Mouse (Mus musculus) embryonic facial prominence, embryonic 13.5 days (tissue): ENCODE data around the gene Metap1d. TPM values are rescaled to one million over a fixed set of nuclear protein-coding genes. Genes with fewer than 3 reads are reported as not detected.
A peak's percentile ranks its signal among the peaks of the same experiment; 100 is the strongest.

Source experiments
- ATAC-seq: fragments of 200-750 bp; cut with Nextera tagmentation; 2 replicates; pipeline ENCODE4 v1.8.0; 2017; ENCODE audit warnings: low read depth; ENCODE audit not compliant: insufficient number of reproducible peaks, insufficient read depth, low FRiP score, low TSS enrichment
- H3K27ac ChIP-seq: fragments of 300-500 bp; sonication (generic); 2 replicates; pipeline ENCODE4 v1.5.1; 2015; ENCODE audit warnings: moderate library complexity, mild to moderate bottlenecking, inconsistent platforms
- H3K27me3 ChIP-seq: fragments of 300-500 bp; sonication (generic); 2 replicates; pipeline ENCODE4 v1.6.1; 2015; ENCODE audit warnings: mild to moderate bottlenecking, inconsistent platforms
- H3K36me3 ChIP-seq: fragments of 300-500 bp; sonication (generic); 2 replicates; pipeline ENCODE4 v1.6.1; 2015; ENCODE audit warnings: mild to moderate bottlenecking, inconsistent platforms
- H3K4me1 ChIP-seq: fragments of 300-500 bp; sonication (generic); 2 replicates; pipeline ENCODE4 v1.6.1; 2015; ENCODE audit warnings: inconsistent platforms
- H3K4me2 ChIP-seq: fragments of 300-500 bp; sonication (generic); 2 replicates; pipeline ENCODE4 v1.6.1; 2015; ENCODE audit warnings: moderate library complexity, mild to moderate bottlenecking, inconsistent platforms
- H3K4me3 ChIP-seq: fragments of 300-500 bp; sonication (generic); 2 replicates; pipeline ENCODE4 v1.5.1; 2015; ENCODE audit warnings: mild to moderate bottlenecking, inconsistent platforms
- H3K9ac ChIP-seq: fragments of 300-500 bp; sonication (generic); 2 replicates; pipeline ENCODE4 v1.6.1; 2015; ENCODE audit warnings: mild to moderate bottlenecking, inconsistent platforms
- H3K9me3 ChIP-seq: fragments of 300-500 bp; sonication (generic); 2 replicates; pipeline ENCODE4 v1.6.1; 2016; ENCODE audit warnings: inconsistent platforms
- WGBS: fragments of 180-500 bp; shearing (Covaris S2); methylation state at CpG from one replicate; pipeline ENCODE4 v1.1.7; 2015; ENCODE audit warnings: mixed read lengths; 5-methylcytosine and 5-hydroxymethylcytosine counted together
- polyA plus RNA-seq: library from polyadenylated mRNA; unstranded; fragments of >200 nt; fragmentation: Nextera tagmentation; extraction: Ambion mirVana; gene quantifications from 2 replicates; pipeline ENCODE4 v1.2.1, GENCODE M21; 2015

Gene Metap1d
- polyA plus RNA-seq, 1 experiment from 2014 or later = 51.8 TPM

GRCm38 (mm10) chr2:71499276-71500230, 46.5 kb downstream of the Metap1d start:
- no peak overlapping the region for H3K9ac ChIP-seq
- H3K4me2 ChIP-seq = 0 out of 2 replicates have a peak overlapping the region, but pooled peaks have one; percentile 12
- 35% methylated on average over 16 of the region's 16 CpGs for WGBS
- H3K27ac ChIP-seq = peak overlapping the region; percentile 24; the same call in 1 of the 2 replicates
- no peaks in the 10 kb centered on the region for H3K27me3 ChIP-seq
- no peaks in the 10 kb centered on the region for H3K36me3 ChIP-seq
- no peak overlapping the region for H3K4me3 ChIP-seq
- peaks cover 28% of the 10 kb centered on the region for H3K4me1 ChIP-seq
- no peaks in the 10 kb centered on the region for H3K9me3 ChIP-seq
- no peak for ATAC-seq

DNA sequence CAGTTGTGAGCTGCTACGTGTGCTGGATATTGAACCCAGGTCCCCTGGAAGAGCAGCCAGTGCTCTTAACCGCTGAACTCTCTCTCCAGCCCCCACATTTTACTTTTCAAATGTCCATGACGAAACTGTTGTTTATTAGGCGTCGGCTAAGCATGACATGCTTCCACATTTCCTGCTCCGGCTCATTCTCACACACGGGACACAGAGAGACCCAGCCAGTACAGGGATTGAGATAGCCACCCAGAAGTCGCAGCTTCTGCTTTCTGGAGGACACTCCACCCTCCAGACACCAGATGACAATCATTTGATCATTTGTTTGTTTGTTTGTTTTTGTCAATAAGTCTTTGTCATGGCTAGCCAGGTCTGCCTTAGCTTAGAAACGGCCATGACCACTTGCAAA, 51.8 kb downstream of the Metap1d start:
- ATAC-seq = no peak
- no peak overlapping the region for H3K4me2 ChIP-seq
- peaks cover 5% of the 10 kb centered on the region; the same call in 1 of the 2 replicates for H3K4me1 ChIP-seq
- H3K9me3 ChIP-seq = no peaks in the 10 kb centered on the region
- no peak overlapping the region for H3K27ac ChIP-seq
- H3K4me3 ChIP-seq = no peak overlapping the region
- H3K36me3 ChIP-seq = no peaks in the 10 kb centered on the region
- no peak overlapping the region for H3K9ac ChIP-seq
- 62% methylated on average over 9 of the region's 9 CpGs for WGBS
- no peaks in the 10 kb centered on the region for H3K27me3 ChIP-seq

DNA sequence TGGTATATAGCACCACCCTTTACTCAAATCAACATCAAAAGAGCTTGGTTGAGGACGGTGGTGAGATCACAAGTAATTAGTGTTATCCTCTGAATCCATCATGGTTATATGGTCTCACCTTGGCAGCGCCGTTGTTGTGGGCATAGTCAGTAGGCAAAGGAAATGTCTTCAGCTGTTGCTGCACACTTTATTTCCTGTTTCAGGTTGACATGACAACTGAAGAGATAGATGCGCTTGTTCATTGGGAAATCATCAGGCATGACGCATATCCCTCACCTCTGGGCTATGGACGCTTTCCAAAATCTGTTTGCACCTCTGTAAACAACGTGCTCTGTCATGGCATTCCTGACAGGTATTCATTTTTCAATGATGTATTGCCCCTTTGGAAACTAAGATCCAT, 58.1 kb downstream of the Metap1d start:
- 81% methylated on average over 7 of the region's 7 CpGs for WGBS
- Histone ChIP-seq H3K9me3 (no peaks in the 10 kb centered on the region), H3K27me3 (peaks cover 14% of the 10 kb centered on the region), H3K27ac (no peak overlapping the region), H3K4me2 (no peak overlapping the region), H3K4me1 (peaks cover 11% of the 10 kb centered on the region; the same call in 1 of the 2 replicates), H3K9ac (no peak overlapping the region), H3K36me3 (0 out of 2 replicates have a peak, but pooled peaks cover 3% of the 10 kb centered on the region), H3K4me3 (no peak overlapping the region)
- ATAC-seq = no peak

DNA sequence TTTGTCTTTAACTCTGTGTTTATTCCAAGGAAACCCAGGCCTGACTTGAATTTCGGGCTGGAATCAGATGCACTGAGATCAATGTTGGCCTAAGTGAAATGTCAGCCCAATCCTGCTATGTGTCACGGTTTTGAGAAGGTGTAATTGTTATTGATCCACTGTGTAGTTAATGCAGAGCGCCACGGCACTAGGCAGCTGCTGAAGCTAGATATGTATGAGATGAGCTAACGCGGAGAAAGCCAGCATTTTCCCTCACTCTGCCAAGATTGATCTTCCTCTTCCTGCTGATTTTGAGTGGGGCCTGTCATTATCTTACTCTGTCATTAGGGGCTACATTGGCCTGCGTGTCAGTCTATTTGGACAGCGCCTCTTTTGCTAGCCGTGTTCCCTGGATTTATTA, 59.2 kb downstream of the Metap1d start:
- H3K9ac ChIP-seq = no peak overlapping the region
- H3K4me2 ChIP-seq = no peak overlapping the region
- no peak overlapping the region for H3K27ac ChIP-seq
- 46% methylated on average over 9 of the region's 9 CpGs for WGBS
- no peaks in the 10 kb centered on the region for H3K9me3 ChIP-seq
- no peak overlapping the region for H3K4me3 ChIP-seq
- peaks cover 14% of the 10 kb centered on the region for H3K27me3 ChIP-seq
- ATAC-seq = no peak
- H3K36me3 ChIP-seq = 0 out of 2 replicates have a peak, but pooled peaks cover 3% of the 10 kb centered on the region
- H3K4me1 ChIP-seq = peaks cover 11% of the 10 kb centered on the region; the same call in 1 of the 2 replicates

DNA sequence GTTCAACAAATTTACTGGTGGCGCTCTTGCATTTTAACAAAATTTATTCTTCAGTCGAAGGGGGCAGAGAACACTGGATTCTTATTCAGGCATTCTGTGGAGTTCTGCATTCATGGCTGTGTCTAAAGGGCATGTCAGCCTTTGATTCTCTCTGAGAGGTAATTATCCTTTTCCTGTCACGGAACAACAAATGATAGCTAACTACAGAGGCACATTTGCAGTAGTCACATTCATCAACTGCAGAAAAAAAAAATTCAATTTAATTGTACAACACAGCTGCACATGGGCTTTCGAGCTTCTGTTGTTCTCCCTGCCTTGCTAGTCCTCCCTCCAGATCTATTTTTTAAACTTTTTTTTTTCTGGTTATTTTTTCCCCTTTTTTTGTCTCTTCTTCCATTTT, 63.9 kb downstream of the Metap1d start:
- Histone ChIP-seq H3K9ac (no peak overlapping the region), H3K9me3 (no peaks in the 10 kb centered on the region), H3K4me2 (no peak overlapping the region), H3K4me3 (no peak overlapping the region), H3K36me3 (no peaks in the 10 kb centered on the region), H3K4me1 (peaks cover 11% of the 10 kb centered on the region; the same call in 1 of the 2 replicates), H3K27ac (no peak overlapping the region), H3K27me3 (peaks cover 38% of the 10 kb centered on the region)
- 34% methylated on average over 4 of the region's 4 CpGs for WGBS
- ATAC-seq = no peak

DNA sequence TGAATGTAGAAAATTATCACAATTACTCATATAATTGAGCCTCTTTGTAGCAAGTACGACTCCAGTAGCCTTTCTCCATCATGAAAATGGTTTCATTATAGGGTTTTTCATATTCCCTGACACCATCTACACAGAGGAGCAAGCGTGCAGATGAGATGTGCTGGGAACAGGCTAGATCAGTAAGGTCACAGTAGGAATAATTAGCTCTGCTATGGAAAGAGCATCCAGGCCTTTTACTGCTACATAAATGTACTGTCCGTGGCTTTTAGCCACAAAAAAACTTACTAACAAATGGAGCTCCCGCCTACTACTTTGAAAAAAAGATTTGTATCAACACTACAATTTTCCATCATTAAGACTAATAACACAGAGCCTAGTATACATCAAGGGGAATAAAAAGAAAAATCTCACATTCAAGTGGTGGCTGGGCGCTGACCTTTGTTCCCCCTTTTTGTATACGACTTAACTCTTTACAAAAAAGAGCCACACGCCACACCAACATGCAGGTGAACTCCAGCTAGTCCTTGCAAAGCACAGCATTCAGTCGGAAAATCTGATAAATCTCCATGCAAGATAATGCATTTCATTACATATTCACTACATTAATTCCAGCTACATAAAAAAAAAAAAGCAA, 64.5 kb downstream of the Metap1d start:
- Histone ChIP-seq H3K9ac (no peak overlapping the region), H3K36me3 (no peaks in the 10 kb centered on the region), H3K27me3 (peaks cover 44% of the 10 kb centered on the region), H3K9me3 (no peaks in the 10 kb centered on the region), H3K27ac (no peak overlapping the region), H3K4me1 (peaks cover 7% of the 10 kb centered on the region; the same call in 1 of the 2 replicates), H3K4me3 (no peak overlapping the region), H3K4me2 (no peak overlapping the region)
- WGBS = 57% methylated on average over 8 of the region's 8 CpGs
- ATAC-seq = no peak

GRCm38 (mm10) chr2:71522871-71523270, 69.8 kb downstream of the Metap1d start:
- Histone ChIP-seq H3K4me3 (no peak overlapping the region), H3K27ac (no peak overlapping the region), H3K9me3 (no peaks in the 10 kb centered on the region), H3K9ac (no peak overlapping the region), H3K4me2 (no peak overlapping the region), H3K4me1 (no peaks in the 10 kb centered on the region), H3K27me3 (peaks cover 74% of the 10 kb centered on the region), H3K36me3 (no peaks in the 10 kb centered on the region)
- no peak for ATAC-seq
- WGBS = 41% methylated on average over 4 of the region's 4 CpGs

DNA sequence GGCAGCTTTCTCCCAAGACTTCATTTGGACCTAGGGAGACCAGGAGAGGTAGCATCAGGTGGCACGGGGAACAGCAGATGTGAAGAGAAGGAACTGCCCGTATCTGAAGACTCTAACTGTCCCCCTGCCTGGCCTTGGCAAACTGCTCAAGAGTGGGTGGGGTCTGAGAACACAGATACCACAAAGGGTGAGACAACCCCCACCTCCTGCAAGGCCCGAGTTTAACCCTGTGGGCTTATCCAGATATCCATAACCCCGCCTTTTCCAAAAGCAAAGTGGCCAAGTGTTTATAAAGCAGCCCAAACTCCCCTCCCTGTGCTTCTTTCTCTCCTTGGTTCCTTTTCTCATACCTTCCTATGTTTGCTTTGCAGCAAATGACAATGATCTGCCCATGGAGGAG, 70.4 kb downstream of the Metap1d start:
- Histone ChIP-seq H3K27me3 (peaks cover 77% of the 10 kb centered on the region), H3K4me1 (peaks cover under 1% of the 10 kb centered on the region)
- no peak for ATAC-seq

GRCm38 (mm10) chr2:71524763-71525162, 71.7 kb downstream of the Metap1d start:
- Histone ChIP-seq H3K9ac (0 out of 2 replicates have a peak overlapping the region, but pooled peaks have one; percentile 33), H3K27me3 (peaks cover 85% of the 10 kb centered on the region), H3K27ac (no peak overlapping the region), H3K36me3 (no peaks in the 10 kb centered on the region), H3K9me3 (no peaks in the 10 kb centered on the region), H3K4me1 (peaks cover 11% of the 10 kb centered on the region), H3K4me2 (no peak overlapping the region), H3K4me3 (no peak overlapping the region)
- ATAC-seq = no peak
- 25% methylated on average over 13 of the region's 13 CpGs for WGBS

More for the DNA sequence above, 70.4 kb downstream of the Metap1d start:
- H3K9ac ChIP-seq = no peak overlapping the region
- H3K4me2 ChIP-seq = no peak overlapping the region
- H3K36me3 ChIP-seq = no peaks in the 10 kb centered on the region
- H3K9me3 ChIP-seq = no peaks in the 10 kb centered on the region
- H3K27ac ChIP-seq = no peak overlapping the region
- H3K4me3 ChIP-seq = no peak overlapping the region
- WGBS = 45% methylated on average over 4 of the region's 4 CpGs

DNA sequence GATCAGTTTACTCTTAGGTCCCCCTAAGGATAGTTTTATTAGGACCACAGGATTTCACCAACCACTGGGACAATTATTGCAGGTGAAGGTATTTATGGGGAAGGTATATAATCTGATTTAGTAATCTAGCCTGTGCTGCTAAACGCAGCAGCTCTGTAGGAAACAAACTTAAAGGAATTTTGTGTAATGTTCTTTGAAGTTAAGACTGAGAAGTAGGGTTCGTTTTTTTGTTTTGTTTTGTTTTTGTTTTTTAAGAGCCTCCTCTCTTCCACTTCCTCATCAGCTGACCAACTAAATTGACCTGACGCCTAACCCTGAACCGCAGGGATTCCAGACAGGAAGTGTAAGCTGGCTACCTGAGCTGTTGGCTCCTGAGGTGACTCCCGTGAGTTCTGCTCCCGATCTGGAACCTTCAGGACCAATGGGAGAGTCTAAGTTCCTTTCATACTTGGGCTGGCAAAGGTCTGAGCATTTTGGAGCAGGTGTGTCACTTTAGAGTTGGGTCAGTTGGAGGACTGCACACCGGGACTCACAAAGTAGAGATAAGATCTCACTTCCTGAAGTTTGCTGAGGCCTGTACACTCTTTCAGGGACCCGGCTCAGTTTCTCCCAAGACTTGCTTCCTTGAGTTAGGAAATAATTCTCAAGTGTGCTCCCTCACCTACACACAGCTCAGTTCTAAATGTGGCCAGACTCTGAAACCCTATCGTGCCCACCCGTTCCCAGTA, 73.7 kb downstream of the Metap1d start:
- WGBS = 7% methylated on average over 10 of the region's 10 CpGs
- H3K9me3 ChIP-seq = no peaks in the 10 kb centered on the region
- H3K9ac ChIP-seq = no peak overlapping the region
- no peak for ATAC-seq
- H3K27ac ChIP-seq = no peak overlapping the region
- H3K4me1 ChIP-seq = peaks cover 23% of the 10 kb centered on the region
- H3K4me3 ChIP-seq = peak overlapping the region; percentile 11
- H3K27me3 ChIP-seq = peaks cover 94% of the 10 kb centered on the region
- H3K36me3 ChIP-seq = no peaks in the 10 kb centered on the region
- H3K4me2 ChIP-seq = peak overlapping the region; percentile 30; the same call in 1 of the 2 replicates

DNA sequence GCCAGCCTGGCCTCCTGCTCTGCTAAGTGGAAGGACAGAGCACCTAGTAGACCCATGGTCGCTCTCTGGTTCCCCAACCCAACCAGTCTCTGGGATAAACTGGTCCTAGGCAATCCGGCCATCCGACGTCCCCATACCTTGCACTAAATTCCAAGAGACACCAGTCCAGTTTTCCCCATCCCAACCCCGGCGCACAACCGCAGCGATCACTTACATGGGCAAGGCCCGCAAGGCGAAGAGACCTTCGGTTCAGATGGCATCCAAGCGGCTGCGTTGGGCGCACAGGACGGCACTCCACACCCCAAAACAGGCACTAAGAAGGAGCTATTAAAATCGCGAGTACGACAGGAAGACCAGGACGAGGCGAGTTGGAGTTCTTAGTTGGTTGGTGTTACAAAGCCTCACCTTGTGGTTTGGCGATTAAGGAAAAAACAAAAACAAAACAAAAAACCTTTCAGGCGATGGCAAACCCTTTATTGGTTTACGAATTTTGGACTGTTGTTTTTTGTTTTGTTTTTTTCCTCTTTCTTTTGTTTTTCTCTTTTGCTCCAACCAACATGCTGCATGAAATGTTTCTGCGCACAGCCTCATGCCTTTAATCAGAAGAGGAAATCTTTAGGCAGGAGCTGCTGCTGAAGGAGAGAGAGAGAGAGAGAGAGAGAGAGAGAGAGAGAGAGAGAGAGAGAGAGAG, 74.4 kb downstream of the Metap1d start:
- no peak for ATAC-seq
- H3K4me3 ChIP-seq = peak overlapping the region; percentile 11
- WGBS = 3% methylated on average over 24 of the region's 24 CpGs
- H3K4me1 ChIP-seq = peaks cover 28% of the 10 kb centered on the region
- no peak overlapping the region for H3K27ac ChIP-seq
- no peaks in the 10 kb centered on the region for H3K36me3 ChIP-seq
- H3K9ac ChIP-seq = no peak overlapping the region
- no peaks in the 10 kb centered on the region for H3K9me3 ChIP-seq
- H3K4me2 ChIP-seq = peak overlapping the region; percentile 84
- peaks cover 96% of the 10 kb centered on the region for H3K27me3 ChIP-seq
